Mouse (Mus musculus): ENCODE measurements around the gene Magea5.
"Not testable (repeated sequence)": the region's sequence is repeated elsewhere in the genome, so short reads cannot be mapped to it uniquely, and the experiment has no call there.

Magea5 gene

GRCm38 (mm10) chrX:155063045-155063444, at the start of gene Magea5:
Gene Magea5, minus strand, starts transcription at chrX:155063145.
- DNase-seq (ENCODE audit: low spot score), result not testable (repeated sequence)

- no peak for DNase-seq (ENCODE audit: low spot score)
Observed at GRCm38 (mm10) chrX:155098024-155098423, 35.1 kb upstream of the Magea5 start.

- DNase-seq (ENCODE audit: low spot score), result not testable (repeated sequence)
Observed at GRCm38 (mm10) chrX:155093566-155093965, 30.6 kb upstream of the Magea5 start, which contains the start of gene Magea2. Gene Magea2, minus strand, starts transcription at chrX:155093666.

GRCm38 (mm10) chrX:155089693-155090092, 26.7 kb upstream of the Magea5 start, which contains the start of gene Magea1:
Gene Magea1, minus strand, starts transcription at chrX:155089793.
- not testable (repeated sequence) for DNase-seq (ENCODE audit: low spot score)

All from T-cell, adult 2 months (primary cell).